Mouse (Mus musculus) forebrain, embryonic 11.5 days (tissue): ENCODE measurements at regions not wholly inside any gene's neighbourhood (a gene's known extent, or its start where the extent isn't known, plus 50 kb on each side); places are given as distances from the start of the nearest gene placed in this dataset.
"Not testable (repeated sequence)": the region's sequence is repeated elsewhere in the genome, so short reads cannot be mapped to it uniquely, and the experiment has no call there.

Source experiments
- ATAC-seq: fragments of 200-750 bp; cut with Nextera tagmentation; replicated peaks from 2 replicates; pipeline ENCODE4 v1.8.0; 2017; ENCODE audit warnings: moderate TSS enrichment; ENCODE audit not compliant: low FRiP score
- DNase-seq: peaks from one replicate; pipeline ENCODE4 v3.0.0-alpha.2; 2017; ENCODE audit warnings: low spot score
- H3K27ac ChIP-seq: fragments of 300-500 bp; sonication (generic); 2 replicates; pipeline ENCODE4 v1.5.1; 2014; ENCODE audit warnings: low read depth, low read length
- H3K27me3 ChIP-seq: fragments of 300-500 bp; sonication (generic); 2 replicates; pipeline ENCODE4 v1.6.1; 2014; ENCODE audit warnings: mild to moderate bottlenecking, low read length, mixed read lengths; ENCODE audit not compliant: control insufficient read depth, insufficient read depth
- H3K36me3 ChIP-seq: fragments of 300-500 bp; sonication (generic); 2 replicates; pipeline ENCODE4 v1.6.1; 2014; ENCODE audit warnings: mild to moderate bottlenecking, low read length, moderate library complexity, mixed read lengths; ENCODE audit not compliant: control insufficient read depth, insufficient read depth
- H3K4me1 ChIP-seq: fragments of 300-500 bp; sonication (generic); replicated peaks from 2 replicates; pipeline ENCODE4 v1.6.1; 2014; ENCODE audit warnings: low read length, mixed read lengths; ENCODE audit not compliant: control insufficient read depth, insufficient read depth
- H3K4me2 ChIP-seq: fragments of 300-500 bp; sonication (generic); 2 replicates; pipeline ENCODE4 v1.6.1; 2014; ENCODE audit warnings: low read depth, mild to moderate bottlenecking, low read length, moderate library complexity, mixed read lengths; ENCODE audit not compliant: severe bottlenecking
- H3K4me3 ChIP-seq: fragments of 300-500 bp; sonication (generic); 2 replicates; pipeline ENCODE4 v1.5.1; 2014; ENCODE audit warnings: low read depth, low read length
- H3K9ac ChIP-seq: fragments of 300-500 bp; sonication (generic); 2 replicates; pipeline ENCODE4 v1.6.1; 2014; ENCODE audit warnings: low read length
- H3K9me3 ChIP-seq: fragments of 300-500 bp; sonication (generic); 2 replicates; pipeline ENCODE4 v1.6.1; 2016; ENCODE audit warnings: low read length, mixed read lengths; ENCODE audit not compliant: control insufficient read depth
- WGBS: fragments of 180-500 bp; shearing (Covaris S2); extraction: QIAGEN DNeasy Blood & Tissue Kit; methylation state at CpG from one replicate; pipeline ENCODE4 v1.1.7; 2014; 5-methylcytosine and 5-hydroxymethylcytosine counted together

DNA sequence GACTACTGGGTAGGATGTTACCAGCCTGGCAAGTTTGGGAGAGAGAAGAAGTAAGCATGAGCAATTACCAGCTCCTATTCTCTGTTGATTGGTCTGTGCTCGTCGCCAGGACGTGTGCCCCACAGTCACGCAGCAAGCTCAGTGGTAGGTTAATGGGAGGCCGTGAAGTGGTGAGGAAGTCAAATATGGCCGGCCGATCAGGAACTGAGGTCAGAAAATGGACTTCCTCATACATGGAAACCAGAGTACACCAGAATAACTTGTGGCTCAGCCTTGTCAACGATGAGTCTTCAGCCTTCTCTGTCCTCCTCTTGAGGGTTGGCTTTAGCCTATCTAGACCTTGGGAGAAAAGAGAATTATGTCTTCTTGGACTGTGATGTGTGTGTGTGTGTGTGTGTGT lies 250.3 kb downstream of the Pten start:
- H3K4me2 ChIP-seq: no peak overlapping the region
- no peaks in the 10 kb centered on the region for H3K4me1 ChIP-seq
- WGBS: 94% methylated on average over 8 of the region's 8 CpGs
- no peaks in the 10 kb centered on the region for H3K9me3 ChIP-seq
- H3K27me3 ChIP-seq: no peaks in the 10 kb centered on the region
- no peak overlapping the region for H3K9ac ChIP-seq
- H3K4me3 ChIP-seq: no peak overlapping the region
- ATAC-seq (no peak), DNase-seq (no peak)
- H3K36me3 ChIP-seq: no peaks in the 10 kb centered on the region
- no peak overlapping the region for H3K27ac ChIP-seq

DNA sequence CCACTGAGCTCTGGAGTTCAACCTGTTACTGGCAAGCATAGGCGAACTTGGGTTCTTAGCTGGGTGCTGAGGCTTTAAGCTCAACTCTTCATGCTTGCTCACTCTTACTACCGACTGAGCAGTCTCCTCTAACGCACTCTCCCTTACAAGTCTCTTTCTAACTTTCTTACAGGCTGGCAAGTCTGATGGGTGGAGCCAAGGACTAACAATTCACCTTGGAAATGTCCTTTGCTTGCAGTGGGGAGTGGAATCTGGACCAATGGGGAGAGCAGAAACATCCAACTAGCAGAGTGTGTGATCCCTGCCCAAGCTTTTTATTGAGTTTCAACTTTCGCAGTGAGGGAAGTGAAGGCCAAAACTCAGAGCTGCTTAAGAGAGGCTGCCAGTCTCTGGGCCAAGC lies 250.8 kb downstream of the Pten start:
- Histone ChIP-seq H3K36me3 (no peaks in the 10 kb centered on the region), H3K9me3 (no peaks in the 10 kb centered on the region), H3K27ac (no peak overlapping the region), H3K4me3 (no peak overlapping the region), H3K4me1 (no peaks in the 10 kb centered on the region), H3K9ac (no peak overlapping the region), H3K27me3 (no peaks in the 10 kb centered on the region), H3K4me2 (no peak overlapping the region)
- no peak for DNase-seq
- 88% methylated on average over 4 of the region's 4 CpGs for WGBS
- ATAC-seq: no peak

DNA sequence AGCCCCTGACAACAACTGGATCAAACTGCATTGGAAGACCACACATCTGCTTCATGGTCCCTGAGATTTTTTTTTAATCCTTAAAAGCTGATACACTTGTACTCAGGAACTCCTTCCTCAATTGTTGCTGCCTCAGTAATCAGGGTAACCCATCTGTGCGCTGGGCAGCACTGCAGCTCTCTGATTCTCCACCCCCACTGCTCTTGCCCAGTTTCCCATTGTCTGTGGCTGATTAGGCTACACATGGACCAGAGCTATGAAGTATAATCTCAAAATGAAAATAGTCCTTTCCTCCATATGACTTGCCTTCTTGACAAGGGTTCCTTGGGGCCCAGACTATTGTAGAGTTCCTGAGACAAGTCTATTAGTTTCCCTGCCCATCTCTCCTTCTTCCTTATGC lies 251.5 kb downstream of the Pten start:
- Histone ChIP-seq H3K36me3 (no peaks in the 10 kb centered on the region), H3K4me1 (no peaks in the 10 kb centered on the region), H3K4me3 (no peak overlapping the region), H3K27me3 (no peaks in the 10 kb centered on the region), H3K27ac (no peak overlapping the region), H3K4me2 (no peak overlapping the region), H3K9ac (no peak overlapping the region), H3K9me3 (no peaks in the 10 kb centered on the region)
- DNase-seq (no peak), ATAC-seq (no peak)
- 85% methylated on average over 1 of the region's 1 CpGs for WGBS

DNA sequence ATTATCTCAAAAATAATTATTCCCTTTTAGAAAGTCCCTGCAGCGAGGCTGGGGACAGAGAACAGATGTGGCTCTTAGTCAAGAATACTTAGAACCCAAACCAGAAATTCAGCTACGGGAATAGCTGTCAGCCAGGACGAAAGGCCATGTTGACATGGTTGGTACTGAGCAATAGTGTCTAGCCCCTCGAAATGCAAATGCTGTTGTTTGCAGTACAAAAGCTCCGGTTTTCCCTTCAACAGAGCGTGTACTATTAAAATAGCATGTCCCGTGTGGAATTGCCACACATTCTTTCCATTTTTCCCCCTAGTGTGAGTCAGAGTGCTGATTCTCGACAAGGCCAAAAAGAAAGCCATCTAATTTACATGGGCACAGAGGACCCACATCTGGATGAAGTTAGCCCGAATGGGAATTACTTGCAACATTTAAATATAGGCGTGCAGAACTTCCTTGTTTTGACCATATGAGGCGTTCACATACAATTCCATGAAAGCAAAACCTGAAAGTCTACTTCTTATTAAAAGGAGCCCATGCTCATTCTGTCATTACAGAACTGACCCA lies 253.7 kb downstream of the Pten start:
- DNase-seq (no peak), ATAC-seq (no peak)
- no peak overlapping the region for H3K9ac ChIP-seq
- no peaks in the 10 kb centered on the region for H3K36me3 ChIP-seq
- H3K4me2 ChIP-seq: no peak overlapping the region
- WGBS: 74% methylated on average over 11 of the region's 11 CpGs
- H3K27me3 ChIP-seq: no peaks in the 10 kb centered on the region
- H3K9me3 ChIP-seq: no peaks in the 10 kb centered on the region
- H3K4me3 ChIP-seq: no peak overlapping the region
- H3K4me1 ChIP-seq: no peaks in the 10 kb centered on the region
- no peak overlapping the region for H3K27ac ChIP-seq

DNA sequence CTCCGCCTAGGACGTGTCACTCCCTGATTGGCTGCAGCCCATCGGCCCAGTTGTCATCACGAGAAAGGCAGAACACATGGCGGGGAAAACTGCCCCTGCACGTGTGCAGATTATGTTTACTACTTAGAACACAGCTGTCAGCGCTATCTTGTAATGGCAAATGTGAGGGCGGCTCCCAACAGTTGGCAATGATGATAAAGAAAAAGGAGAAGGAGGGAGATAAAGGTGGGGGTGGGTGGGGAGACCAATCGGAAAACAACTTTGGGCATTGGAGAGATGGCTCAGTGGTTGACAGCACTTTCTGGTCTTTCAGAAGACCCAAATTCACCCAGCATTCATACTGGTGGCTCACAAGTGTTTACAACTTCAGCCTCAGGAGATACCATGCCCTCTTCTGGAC lies 257.6 kb downstream of the Pten start:
- H3K36me3 ChIP-seq, H3K9me3 ChIP-seq, H3K4me2 ChIP-seq, H3K4me1 ChIP-seq, H3K27me3 ChIP-seq, DNase-seq, H3K9ac ChIP-seq, ATAC-seq, H3K4me3 ChIP-seq, H3K27ac ChIP-seq: not testable (repeated sequence)
- WGBS: 93% methylated on average over 9 of the region's 9 CpGs

GRCm38 (mm10) chr19:33021161-33021560 lies 263.9 kb downstream of the Pten start:
- Histone ChIP-seq H3K27me3 (no peaks in the 10 kb centered on the region), H3K4me1 (no peaks in the 10 kb centered on the region), H3K9ac (no peak overlapping the region), H3K27ac (no peak overlapping the region), H3K4me2 (no peak overlapping the region), H3K36me3 (no peaks in the 10 kb centered on the region), H3K9me3 (no peaks in the 10 kb centered on the region), H3K4me3 (no peak overlapping the region)
- no peak for ATAC-seq
- no peak for DNase-seq
- 91% methylated on average over 3 of the region's 3 CpGs for WGBS

DNA sequence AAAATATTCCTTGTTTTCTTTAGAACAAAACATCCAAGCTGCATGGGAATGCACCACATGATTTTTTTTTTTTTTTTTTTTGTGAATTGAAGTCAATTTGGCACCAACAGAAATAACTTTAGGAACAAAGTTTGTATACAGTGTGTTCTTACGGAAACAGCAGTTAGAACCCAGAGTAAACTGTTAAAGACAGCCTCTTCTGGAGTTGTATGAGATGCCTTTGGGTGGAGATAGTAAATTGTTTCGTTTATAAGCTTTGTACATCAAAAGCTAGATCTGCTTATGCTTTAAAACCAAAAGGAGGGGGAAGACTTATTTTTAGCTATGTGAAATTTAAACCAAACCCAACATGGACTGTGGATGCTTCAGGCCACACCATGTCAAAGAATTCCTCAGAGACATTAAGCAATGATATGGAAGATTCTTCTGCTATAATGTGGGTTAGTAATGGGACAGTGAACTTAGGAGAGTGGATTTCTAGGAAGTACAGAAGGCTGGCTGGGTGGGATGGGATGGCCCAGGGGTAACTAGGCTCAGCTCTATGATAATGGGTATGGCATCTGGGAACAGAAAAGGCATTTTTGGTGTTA lies 265.6 kb downstream of the Pten start:
- WGBS: 85% methylated on average over 2 of the region's 2 CpGs
- H3K4me2 ChIP-seq: no peak overlapping the region
- H3K27me3 ChIP-seq: no peaks in the 10 kb centered on the region
- no peak overlapping the region for H3K27ac ChIP-seq
- H3K4me3 ChIP-seq: no peak overlapping the region
- H3K36me3 ChIP-seq: no peaks in the 10 kb centered on the region
- H3K9me3 ChIP-seq: no peaks in the 10 kb centered on the region
- DNase-seq (no peak), ATAC-seq (no peak)
- H3K9ac ChIP-seq: no peak overlapping the region
- no peaks in the 10 kb centered on the region for H3K4me1 ChIP-seq

- no peak overlapping the region for H3K9ac ChIP-seq
- ATAC-seq (no peak), DNase-seq (no peak)
- no peaks in the 10 kb centered on the region for H3K4me1 ChIP-seq
- no peaks in the 10 kb centered on the region for H3K36me3 ChIP-seq
- H3K27me3 ChIP-seq: no peaks in the 10 kb centered on the region
- no peak overlapping the region for H3K4me3 ChIP-seq
- H3K9me3 ChIP-seq: no peaks in the 10 kb centered on the region
- H3K27ac ChIP-seq: no peak overlapping the region
- 77% methylated on average over 5 of the region's 5 CpGs for WGBS
- no peak overlapping the region for H3K4me2 ChIP-seq
Observed at GRCm38 (mm10) chr19:33029688-33030444, 272.6 kb downstream of the Pten start.

- Histone ChIP-seq H3K9ac (no peak overlapping the region), H3K4me3 (no peak overlapping the region), H3K36me3 (no peaks in the 10 kb centered on the region), H3K4me1 (no peaks in the 10 kb centered on the region), H3K4me2 (no peak overlapping the region), H3K9me3 (no peaks in the 10 kb centered on the region), H3K27ac (no peak overlapping the region), H3K27me3 (no peaks in the 10 kb centered on the region)
- ATAC-seq (no peak), DNase-seq (no peak)
- 78% methylated on average over 5 of the region's 5 CpGs for WGBS
Observed at GRCm38 (mm10) chr19:33040512-33040911, 283.2 kb downstream of the Pten start.
